Mouse (Mus musculus): ENCODE measurements at regions not wholly inside any gene's neighbourhood (a gene's known extent, or its start where the extent isn't known, plus 50 kb on each side); places are given as distances from the start of the nearest gene placed in this dataset.

GRCm38 (mm10) chr1:98192671-98193070 lies 97.2 kb upstream of the Pam start:
- ATAC-seq (ENCODE audit: low FRiP score, low TSS enrichment): no peak

GRCm38 (mm10) chr1:98192044-98192484 lies 96.6 kb upstream of the Pam start:
- no peaks in the 10 kb centered on the region for H3K4me1 ChIP-seq (ENCODE audit: insufficient read depth, low read length)
- H3K9ac ChIP-seq (replicated peaks; ENCODE audit: low read length): no peak overlapping the region
- no peak for ATAC-seq (ENCODE audit: low FRiP score, low TSS enrichment)
- no peaks in the 10 kb centered on the region for H3K36me3 ChIP-seq (ENCODE audit: insufficient read depth, low read length)
- WGBS: 77% methylated on average over 8 of the region's 8 CpGs
- no peak overlapping the region for H3K4me2 ChIP-seq (replicated peaks; ENCODE audit: low read depth, low read length)
- H3K27ac ChIP-seq (ENCODE audit: low read length): no peak overlapping the region
- H3K4me3 ChIP-seq (ENCODE audit: low read length): no peak overlapping the region
- H3K27me3 ChIP-seq (ENCODE audit: insufficient read depth, low read length): no peaks in the 10 kb centered on the region
- H3K9me3 ChIP-seq (ENCODE audit: low read length): no peaks in the 10 kb centered on the region

More at GRCm38 (mm10) chr1:98192671-98193070, 97.2 kb upstream of the Pam start:
- 84% methylated on average over 4 of the region's 4 CpGs for WGBS
- Histone ChIP-seq H3K36me3 (ENCODE audit: insufficient read depth, low read length) (no peaks in the 10 kb centered on the region), H3K27me3 (ENCODE audit: insufficient read depth, low read length) (no peaks in the 10 kb centered on the region), H3K9me3 (ENCODE audit: low read length) (no peaks in the 10 kb centered on the region), H3K4me2 (replicated peaks; ENCODE audit: low read depth, low read length) (no peak overlapping the region), H3K4me1 (ENCODE audit: insufficient read depth, low read length) (no peaks in the 10 kb centered on the region), H3K4me3 (ENCODE audit: low read length) (no peak overlapping the region), H3K27ac (ENCODE audit: low read length) (no peak overlapping the region), H3K9ac (replicated peaks; ENCODE audit: low read length) (no peak overlapping the region)

DNA sequence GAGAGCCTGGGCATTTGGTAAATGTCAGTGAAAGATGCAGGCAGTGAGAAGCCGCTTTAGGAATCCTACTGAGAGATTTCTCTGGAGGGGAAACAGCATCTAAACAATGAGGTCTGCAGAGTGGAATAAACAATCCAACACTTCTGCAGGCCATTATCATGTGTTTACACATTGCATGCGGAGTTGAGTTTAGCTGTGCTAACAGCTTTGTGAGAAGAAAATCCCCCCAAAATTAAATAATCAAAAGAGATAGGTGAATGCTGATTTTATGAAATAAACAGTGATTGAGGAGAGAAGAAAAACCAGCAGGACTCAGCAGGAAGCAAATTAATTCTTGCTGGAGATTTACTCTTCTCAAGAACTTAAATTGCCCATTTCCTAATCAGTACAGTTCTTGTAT lies 95.9 kb upstream of the Pam start:
- H3K27me3 ChIP-seq (ENCODE audit: insufficient read depth, low read length): no peaks in the 10 kb centered on the region
- H3K4me2 ChIP-seq (replicated peaks; ENCODE audit: low read depth, low read length): no peak overlapping the region
- 56% methylated on average over 2 of the region's 2 CpGs for WGBS
- no peaks in the 10 kb centered on the region for H3K36me3 ChIP-seq (ENCODE audit: insufficient read depth, low read length)
- H3K9ac ChIP-seq (replicated peaks; ENCODE audit: low read length): no peak overlapping the region
- ATAC-seq (ENCODE audit: low FRiP score, low TSS enrichment): no peak
- H3K27ac ChIP-seq (ENCODE audit: low read length): no peak overlapping the region
- no peak overlapping the region for H3K4me3 ChIP-seq (ENCODE audit: low read length)
- H3K9me3 ChIP-seq (ENCODE audit: low read length): no peaks in the 10 kb centered on the region
- no peaks in the 10 kb centered on the region for H3K4me1 ChIP-seq (ENCODE audit: insufficient read depth, low read length)

DNA sequence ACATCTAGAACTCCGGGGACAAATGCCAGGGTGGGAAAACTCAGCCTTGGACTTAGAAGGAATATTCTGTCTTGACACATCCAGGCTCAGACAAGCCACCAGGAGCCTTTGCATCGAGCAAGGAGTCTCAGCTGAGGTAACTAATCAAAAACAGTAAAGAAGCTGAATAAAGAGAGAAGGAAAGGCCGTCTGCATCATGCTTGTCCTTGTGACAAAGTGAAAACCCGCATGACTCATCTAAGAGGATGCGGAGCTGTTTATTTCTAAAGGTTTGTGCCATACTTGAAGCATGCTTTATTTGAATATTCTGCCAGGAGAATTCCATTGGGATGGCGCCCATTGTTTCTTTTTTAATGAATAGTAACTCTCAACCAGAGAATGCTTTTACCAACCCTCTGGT lies 95.3 kb upstream of the Pam start:
- ATAC-seq (ENCODE audit: low FRiP score, low TSS enrichment): no peak
- H3K9ac ChIP-seq (replicated peaks; ENCODE audit: low read length): no peak overlapping the region
- no peaks in the 10 kb centered on the region for H3K36me3 ChIP-seq (ENCODE audit: insufficient read depth, low read length)
- no peak overlapping the region for H3K4me3 ChIP-seq (ENCODE audit: low read length)
- no peak overlapping the region for H3K27ac ChIP-seq (ENCODE audit: low read length)
- 62% methylated on average over 6 of the region's 6 CpGs for WGBS
- no peaks in the 10 kb centered on the region for H3K4me1 ChIP-seq (ENCODE audit: insufficient read depth, low read length)
- no peak overlapping the region for H3K4me2 ChIP-seq (replicated peaks; ENCODE audit: low read depth, low read length)
- H3K27me3 ChIP-seq (ENCODE audit: insufficient read depth, low read length): no peaks in the 10 kb centered on the region
- no peaks in the 10 kb centered on the region for H3K9me3 ChIP-seq (ENCODE audit: low read length)

- no peaks in the 10 kb centered on the region for H3K4me1 ChIP-seq (ENCODE audit: insufficient read depth, low read length)
- no peak overlapping the region for H3K4me3 ChIP-seq (ENCODE audit: low read length)
- no peak overlapping the region for H3K9ac ChIP-seq (replicated peaks; ENCODE audit: low read length)
- no peak overlapping the region for H3K27ac ChIP-seq (ENCODE audit: low read length)
- WGBS: 65% methylated on average over 6 of the region's 6 CpGs
- H3K4me2 ChIP-seq (replicated peaks; ENCODE audit: low read depth, low read length): no peak overlapping the region
- H3K9me3 ChIP-seq (ENCODE audit: low read length): no peaks in the 10 kb centered on the region
- H3K36me3 ChIP-seq (ENCODE audit: insufficient read depth, low read length): no peaks in the 10 kb centered on the region
- ATAC-seq (ENCODE audit: low FRiP score, low TSS enrichment): peak; percentile 82
- H3K27me3 ChIP-seq (ENCODE audit: insufficient read depth, low read length): no peaks in the 10 kb centered on the region
Observed at GRCm38 (mm10) chr1:98189991-98190471, 94.6 kb upstream of the Pam start.

DNA sequence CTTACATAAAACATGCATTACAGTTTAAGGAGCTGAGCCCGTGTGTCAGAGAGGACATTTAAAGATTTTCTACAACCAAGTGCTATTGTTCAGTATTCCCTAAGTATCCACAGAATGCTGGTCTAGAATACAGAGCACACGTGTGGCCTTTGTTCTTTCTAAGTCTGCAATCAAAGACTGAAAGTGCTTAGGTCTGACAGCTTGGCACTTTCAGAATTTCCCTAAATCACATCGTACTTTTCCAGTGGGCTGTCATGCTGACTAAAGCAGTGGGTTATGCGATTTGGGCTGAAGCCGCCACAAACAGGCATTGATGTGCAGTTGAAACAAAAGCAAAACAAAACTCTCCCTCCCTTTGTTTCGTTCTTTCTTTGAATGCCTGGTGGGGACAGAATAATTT lies 84.9 kb upstream of the Pam start:
- Histone ChIP-seq H3K4me2 (replicated peaks; ENCODE audit: low read depth, low read length) (no peak overlapping the region), H3K4me3 (ENCODE audit: low read length) (no peak overlapping the region), H3K36me3 (ENCODE audit: insufficient read depth, low read length) (no peaks in the 10 kb centered on the region), H3K27me3 (ENCODE audit: insufficient read depth, low read length) (no peaks in the 10 kb centered on the region), H3K9me3 (ENCODE audit: low read length) (no peaks in the 10 kb centered on the region), H3K4me1 (ENCODE audit: insufficient read depth, low read length) (no peaks in the 10 kb centered on the region), H3K9ac (replicated peaks; ENCODE audit: low read length) (no peak overlapping the region), H3K27ac (ENCODE audit: low read length) (no peak overlapping the region)
- 52% methylated on average over 6 of the region's 6 CpGs for WGBS
- no peak for ATAC-seq (ENCODE audit: low FRiP score, low TSS enrichment)

- no peaks in the 10 kb centered on the region for H3K4me1 ChIP-seq (ENCODE audit: insufficient read depth, low read length)
- H3K36me3 ChIP-seq (ENCODE audit: insufficient read depth, low read length): no peaks in the 10 kb centered on the region
- H3K27ac ChIP-seq (ENCODE audit: low read length): no peak overlapping the region
- no peak overlapping the region for H3K4me2 ChIP-seq (replicated peaks; ENCODE audit: low read depth, low read length)
- H3K9ac ChIP-seq (replicated peaks; ENCODE audit: low read length): no peak overlapping the region
- WGBS: 31% methylated on average over 1 of the region's 1 CpGs
- H3K9me3 ChIP-seq (ENCODE audit: low read length): no peaks in the 10 kb centered on the region
- no peak overlapping the region for H3K4me3 ChIP-seq (ENCODE audit: low read length)
- no peaks in the 10 kb centered on the region for H3K27me3 ChIP-seq (ENCODE audit: insufficient read depth, low read length)
- ATAC-seq (ENCODE audit: low FRiP score, low TSS enrichment): peak; percentile 39; the same call in 1 of the 2 replicates
Observed at GRCm38 (mm10) chr1:98179030-98179429, 83.6 kb upstream of the Pam start.

DNA sequence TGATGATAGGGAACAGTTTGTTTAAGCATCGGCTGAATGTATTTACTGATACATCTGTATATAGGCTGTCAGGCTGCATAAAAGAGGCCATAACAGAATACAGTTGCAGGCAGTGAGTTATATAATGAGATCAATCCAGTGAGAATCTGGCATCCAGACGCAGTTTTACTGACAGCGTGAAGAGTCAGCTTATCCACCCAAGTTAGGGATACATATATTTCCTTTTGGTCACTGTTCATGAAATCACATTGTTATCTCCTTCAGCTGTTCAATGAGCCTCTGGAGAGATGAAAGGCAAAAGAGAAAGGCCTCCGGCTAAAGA lies 79.3 kb upstream of the Pam start:
- Histone ChIP-seq H3K9ac (replicated peaks; ENCODE audit: low read length) (no peak overlapping the region), H3K4me2 (replicated peaks; ENCODE audit: low read depth, low read length) (no peak overlapping the region), H3K9me3 (ENCODE audit: low read length) (no peaks in the 10 kb centered on the region), H3K36me3 (ENCODE audit: insufficient read depth, low read length) (no peaks in the 10 kb centered on the region), H3K4me1 (ENCODE audit: insufficient read depth, low read length) (no peaks in the 10 kb centered on the region), H3K4me3 (ENCODE audit: low read length) (no peak overlapping the region), H3K27ac (ENCODE audit: low read length) (no peak overlapping the region), H3K27me3 (ENCODE audit: insufficient read depth, low read length) (no peaks in the 10 kb centered on the region)
- no peak for ATAC-seq (ENCODE audit: low FRiP score, low TSS enrichment)
- WGBS: 75% methylated on average over 4 of the region's 4 CpGs

DNA sequence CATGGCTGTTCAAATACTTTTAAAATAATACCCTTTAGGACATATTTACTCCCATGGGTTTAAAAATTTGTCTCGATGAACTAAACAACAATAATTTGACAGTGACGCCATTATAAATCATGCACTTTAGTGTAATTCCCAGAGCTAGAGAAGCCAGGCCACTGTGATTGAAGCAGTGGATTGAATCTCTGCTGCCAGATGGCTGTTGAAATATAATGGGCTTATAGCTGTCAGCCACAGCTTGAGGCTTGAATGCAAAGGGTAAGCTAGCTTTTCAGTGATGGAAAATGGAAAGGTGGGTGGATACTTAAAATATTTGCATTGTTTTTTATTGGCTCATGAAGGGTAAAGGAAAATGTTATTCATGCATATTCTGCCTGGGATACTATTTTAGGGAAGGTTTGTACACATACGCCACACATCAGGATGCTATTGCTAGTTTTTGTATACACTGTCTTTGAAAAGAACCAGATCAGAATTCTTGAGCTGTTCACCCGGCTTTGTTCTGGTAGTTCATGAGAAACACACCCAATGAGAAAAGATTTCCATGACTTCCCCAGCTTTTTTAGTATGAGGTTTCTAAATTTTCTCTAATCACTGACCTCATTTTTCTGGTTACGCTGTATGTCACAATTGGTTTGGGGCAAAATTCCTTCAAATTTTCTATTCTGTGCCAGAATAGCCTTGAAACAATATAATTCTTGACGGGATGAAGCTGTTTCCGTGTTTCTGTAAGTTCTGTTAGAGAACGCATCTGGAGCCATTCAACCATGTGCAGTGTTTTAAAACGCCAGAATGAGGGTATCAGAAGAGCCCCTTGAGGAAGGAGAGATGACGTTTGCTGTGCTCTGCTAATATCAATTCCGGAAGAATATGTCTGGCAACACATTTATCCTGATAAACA lies 78.7 kb upstream of the Pam start:
- Histone ChIP-seq H3K27ac (ENCODE audit: low read length) (no peak overlapping the region), H3K36me3 (ENCODE audit: insufficient read depth, low read length) (no peaks in the 10 kb centered on the region), H3K4me1 (ENCODE audit: insufficient read depth, low read length) (no peaks in the 10 kb centered on the region), H3K4me2 (replicated peaks; ENCODE audit: low read depth, low read length) (no peak overlapping the region), H3K9me3 (ENCODE audit: low read length) (no peaks in the 10 kb centered on the region), H3K27me3 (ENCODE audit: insufficient read depth, low read length) (no peaks in the 10 kb centered on the region), H3K4me3 (ENCODE audit: low read length) (no peak overlapping the region), H3K9ac (replicated peaks; ENCODE audit: low read length) (no peak overlapping the region)
- ATAC-seq (ENCODE audit: low FRiP score, low TSS enrichment): no peak
- 69% methylated on average over 11 of the region's 11 CpGs for WGBS

DNA sequence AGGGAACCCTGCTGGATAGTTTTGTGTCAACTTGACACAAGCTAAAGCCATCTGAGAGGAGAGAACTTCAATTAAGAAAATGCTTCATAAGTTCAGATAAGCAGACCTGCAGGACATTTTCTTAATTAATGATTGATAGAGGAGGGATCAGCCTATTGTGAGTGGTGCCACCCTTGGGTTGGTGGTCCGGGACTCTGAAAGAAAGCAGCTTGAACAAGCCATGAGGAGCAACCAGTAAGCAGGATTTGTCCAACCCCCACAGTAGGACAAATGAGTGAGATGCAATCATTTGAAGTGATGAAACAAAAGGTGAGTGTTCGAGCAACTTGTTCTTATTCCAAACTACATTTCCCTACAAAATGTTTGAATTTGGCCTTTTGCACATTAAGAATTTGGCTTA lies 78.0 kb upstream of the Pam start:
- H3K4me1 ChIP-seq (ENCODE audit: insufficient read depth, low read length): no peaks in the 10 kb centered on the region
- ATAC-seq (ENCODE audit: low FRiP score, low TSS enrichment): no peak
- H3K4me3 ChIP-seq (ENCODE audit: low read length): no peak overlapping the region
- no peak overlapping the region for H3K4me2 ChIP-seq (replicated peaks; ENCODE audit: low read depth, low read length)
- no peak overlapping the region for H3K27ac ChIP-seq (ENCODE audit: low read length)
- H3K9me3 ChIP-seq (ENCODE audit: low read length): no peaks in the 10 kb centered on the region
- 75% methylated on average over 2 of the region's 2 CpGs for WGBS
- no peaks in the 10 kb centered on the region for H3K27me3 ChIP-seq (ENCODE audit: insufficient read depth, low read length)
- no peaks in the 10 kb centered on the region for H3K36me3 ChIP-seq (ENCODE audit: insufficient read depth, low read length)
- no peak overlapping the region for H3K9ac ChIP-seq (replicated peaks; ENCODE audit: low read length)

Data from kidney, embryonic 16.5 days (tissue).